Mouse (Mus musculus) brain, adult 2 months (tissue): ENCODE results near the gene Wwox.

Experiments
- DNase-seq: peaks from one replicate; pipeline ENCODE4 v3.0.0; 2011; ENCODE audit warnings: low read depth, low spot score

Wwox gene

DNA sequence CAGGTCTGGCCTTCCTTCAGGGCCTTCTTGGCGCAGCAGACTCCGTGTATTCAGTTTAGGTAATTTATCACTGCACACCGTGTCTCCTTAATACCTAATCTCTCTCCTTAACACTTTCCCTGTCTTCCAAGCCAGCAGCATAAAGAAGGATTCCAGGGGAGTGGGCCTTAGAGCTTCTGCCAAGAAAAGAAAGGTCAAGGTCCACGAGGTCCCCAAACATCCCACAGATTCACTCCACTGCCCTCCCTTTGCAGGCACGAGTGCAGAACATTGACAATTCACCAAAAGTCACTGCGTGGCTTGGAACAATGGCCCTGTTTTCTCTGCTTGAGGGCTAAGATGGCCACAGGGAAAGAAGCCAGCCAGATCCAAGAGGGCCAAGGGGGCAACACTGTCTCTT lies 96.7 kb downstream of the Wwox start:
- DNase-seq = peak; percentile 22

DNA sequence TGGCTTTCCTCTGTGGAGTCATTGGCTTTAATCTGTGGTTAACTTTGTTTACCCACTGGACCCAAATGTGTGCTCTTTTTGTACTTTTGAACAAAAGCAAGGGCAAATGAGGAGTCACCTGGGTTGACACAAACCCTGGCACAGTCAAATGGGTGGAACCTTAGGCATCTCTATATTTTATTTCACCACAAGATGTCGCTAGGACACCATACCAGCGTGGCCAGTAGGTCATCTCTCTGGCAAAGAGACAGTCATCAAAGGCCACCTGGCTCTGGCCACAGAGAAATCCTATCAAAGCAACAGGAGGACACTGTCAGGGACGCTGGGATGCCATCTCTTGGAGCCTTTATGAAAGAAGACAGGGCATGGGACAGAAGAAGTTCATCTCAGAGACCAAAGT lies 101.7 kb downstream of the Wwox start:
- DNase-seq = peak; percentile 92

DNA sequence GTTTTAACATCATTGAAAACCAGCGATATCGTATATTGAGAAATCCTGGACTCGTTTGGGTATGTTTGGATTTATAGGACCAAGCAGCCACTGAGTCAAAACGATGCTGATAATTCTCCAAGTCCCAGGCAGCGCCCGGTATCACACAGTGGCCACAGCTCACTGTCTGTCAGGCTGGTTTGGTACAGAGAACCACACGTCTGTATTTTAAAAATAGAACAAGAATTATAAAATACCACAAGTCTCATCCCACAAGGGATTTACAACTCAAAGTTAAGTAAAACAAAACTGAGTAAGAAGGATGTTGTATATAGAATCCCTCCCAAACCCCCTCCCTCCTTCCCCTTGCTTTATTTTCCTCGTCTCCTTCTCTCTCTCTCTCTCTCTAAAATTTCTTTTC lies 108.9 kb downstream of the Wwox start:
- DNase-seq = no peak

DNA sequence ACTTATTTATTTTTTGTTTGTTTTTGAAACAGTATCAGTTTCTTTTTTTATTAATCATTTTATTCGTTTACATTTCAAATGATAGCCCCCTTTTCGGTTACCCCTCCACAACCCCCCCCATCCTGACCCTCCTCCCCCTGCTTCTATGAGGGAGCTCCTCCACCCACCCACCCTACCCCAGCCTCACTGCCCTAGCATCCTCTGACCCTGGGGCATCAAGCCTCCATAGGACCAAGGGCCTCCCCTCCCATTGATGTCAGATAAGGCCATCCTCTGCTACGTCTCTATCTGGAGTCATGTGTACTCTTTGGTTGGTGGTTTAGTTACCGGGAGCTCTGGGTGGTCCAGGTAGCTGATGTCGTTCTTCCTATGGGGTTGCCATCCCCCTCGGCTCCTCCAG lies 109.4 kb downstream of the Wwox start:
- no peak for DNase-seq

DNA sequence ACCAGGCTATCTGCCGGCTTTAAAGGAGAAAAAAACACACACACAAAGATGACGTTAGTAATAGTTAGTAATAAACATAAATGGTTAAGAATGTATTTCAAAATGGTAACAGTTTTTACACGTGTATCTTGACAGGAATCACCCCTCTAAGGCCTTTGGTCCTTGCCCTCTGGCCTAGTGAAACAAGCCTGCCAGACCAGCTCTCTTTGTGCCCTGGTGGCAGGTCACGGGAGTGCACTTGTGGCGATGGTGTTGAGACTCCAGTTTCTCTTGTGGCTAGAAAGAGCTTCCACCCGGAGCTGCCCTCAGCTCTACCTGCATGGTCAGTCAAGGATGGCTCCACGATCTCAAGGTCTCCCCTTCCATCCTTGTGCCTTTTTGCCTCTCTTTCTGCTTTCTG lies 110.6 kb downstream of the Wwox start:
- DNase-seq = no peak

DNA sequence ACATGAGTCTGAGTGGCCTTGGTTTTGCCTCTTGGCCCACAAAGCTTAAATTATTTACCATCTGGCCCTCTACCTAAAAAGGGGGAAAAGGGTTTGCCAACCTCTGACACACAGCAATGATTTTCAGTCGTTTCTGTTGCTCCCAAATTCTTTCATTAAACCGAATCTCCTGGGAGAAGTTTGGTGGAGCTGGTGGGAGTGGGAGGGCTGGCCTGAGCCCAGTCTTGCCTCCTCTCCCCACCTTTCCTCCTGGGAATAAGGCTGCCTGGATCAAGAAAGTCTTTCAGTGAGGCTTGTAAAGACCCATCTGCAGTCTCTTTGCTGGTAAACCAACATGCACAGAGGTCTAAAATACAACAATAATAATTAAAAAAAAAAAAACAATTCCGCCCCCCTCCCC lies 113.2 kb downstream of the Wwox start:
- DNase-seq = peak; percentile 16

DNA sequence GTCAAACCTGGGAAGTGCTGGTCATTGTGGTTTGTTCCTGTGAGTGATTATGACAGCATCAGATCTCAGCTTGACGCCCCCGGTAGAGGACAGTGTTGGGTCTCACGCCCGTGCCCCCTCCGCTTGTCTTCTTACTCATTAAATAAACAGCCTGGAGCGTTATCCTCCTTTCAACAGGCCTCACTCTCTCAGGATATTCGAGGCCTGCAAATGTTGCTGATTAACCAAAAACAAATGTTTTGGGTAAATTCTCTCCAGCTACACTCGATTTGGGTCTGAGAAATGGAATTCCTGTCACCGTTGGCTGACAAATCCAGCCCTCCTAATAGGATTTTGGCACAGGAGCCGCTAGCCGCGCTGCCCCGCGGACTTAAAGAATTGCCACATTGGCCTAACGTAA lies 115.5 kb downstream of the Wwox start:
- DNase-seq = no peak

DNA sequence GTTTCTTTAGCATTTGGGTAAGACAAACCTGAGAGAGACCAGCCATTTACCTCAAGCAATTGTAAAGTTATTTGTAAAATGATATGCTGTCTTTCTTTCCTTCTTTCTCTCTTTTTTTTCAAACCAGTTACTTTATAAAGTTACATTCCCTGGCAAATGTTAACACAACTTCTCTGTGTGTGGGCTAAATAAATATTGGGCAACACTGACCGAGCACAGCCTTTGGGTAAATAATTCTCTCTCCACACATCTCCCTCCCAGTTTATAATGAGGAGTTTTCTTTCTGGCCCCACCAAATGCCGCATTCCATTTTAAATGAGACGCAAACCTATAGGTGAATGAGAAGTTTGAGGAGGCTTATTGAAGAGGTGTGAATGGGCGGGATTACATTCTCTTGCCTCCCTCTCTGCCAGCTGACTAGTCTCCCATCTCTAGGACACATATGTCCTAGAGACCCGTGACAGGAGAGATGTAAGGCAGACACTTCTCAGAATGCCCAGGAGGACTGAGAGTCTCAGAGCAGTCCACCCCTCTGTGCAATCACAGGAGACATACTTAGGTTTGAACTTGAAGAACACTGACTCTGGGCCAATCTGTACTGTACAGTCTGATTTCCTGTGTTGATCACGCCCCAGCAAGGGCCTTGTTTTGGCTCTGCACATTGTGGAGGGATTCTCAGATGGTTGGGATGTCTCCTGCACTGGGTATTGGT lies 116.2 kb downstream of the Wwox start:
- DNase-seq = no peak

DNA sequence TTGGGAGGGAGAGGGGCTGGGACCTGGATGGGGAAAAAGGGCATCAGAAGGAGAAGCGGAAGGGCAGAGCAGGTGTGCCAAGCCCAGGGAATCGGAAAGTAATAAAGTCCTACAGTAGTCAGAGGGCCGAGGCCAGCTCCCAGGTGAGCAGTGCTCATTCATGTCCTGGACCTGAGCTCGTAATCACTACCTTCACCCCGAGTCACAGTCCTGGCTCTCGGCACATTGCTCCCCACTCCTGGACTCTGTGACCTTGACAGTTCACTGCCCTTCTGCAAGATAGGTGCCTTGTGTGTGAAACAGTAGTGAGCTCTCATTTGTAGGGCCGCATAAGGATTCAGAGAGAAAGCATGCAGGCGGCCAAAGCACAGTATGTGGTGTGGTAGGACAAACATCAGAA lies 121.7 kb downstream of the Wwox start:
- DNase-seq = no peak

DNA sequence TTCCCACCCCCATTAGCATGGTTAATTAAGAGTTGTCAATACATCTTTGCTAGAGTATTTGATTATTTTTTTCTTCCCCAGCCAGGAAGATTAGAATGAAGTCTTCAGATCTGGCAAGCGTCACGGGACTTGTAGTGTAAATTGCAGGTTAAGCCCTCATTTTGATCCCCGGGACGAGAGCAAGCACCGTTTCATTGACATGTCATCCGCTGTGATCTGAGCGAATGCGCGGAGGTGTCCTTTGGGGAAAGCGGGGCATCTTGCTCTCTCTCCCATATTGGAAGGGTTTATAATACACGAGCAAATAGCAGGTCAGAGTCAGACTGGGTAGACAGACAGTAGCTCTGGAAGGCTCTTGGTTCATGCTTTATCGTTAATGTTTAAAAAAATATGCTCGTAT lies 123.0 kb downstream of the Wwox start:
- DNase-seq = no peak

DNA sequence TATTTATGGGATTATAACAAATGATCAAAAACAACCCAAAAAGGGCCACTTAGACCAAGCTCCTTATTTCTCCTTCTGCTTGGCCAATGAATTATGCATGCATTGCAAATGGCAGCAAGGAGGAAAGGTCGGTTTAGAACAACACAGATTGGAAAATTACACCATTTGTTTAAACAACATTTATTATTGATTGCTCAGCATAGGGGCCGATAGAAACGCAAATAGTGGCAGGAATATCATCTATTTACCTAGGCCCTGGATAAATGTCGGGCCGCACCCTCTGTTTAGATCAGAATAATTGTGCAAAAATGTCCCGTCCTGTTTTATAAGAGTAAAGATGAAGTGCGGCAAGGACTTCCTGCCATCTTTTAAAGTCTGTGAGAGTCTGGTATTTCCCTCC lies 123.9 kb downstream of the Wwox start:
- no peak for DNase-seq

DNA sequence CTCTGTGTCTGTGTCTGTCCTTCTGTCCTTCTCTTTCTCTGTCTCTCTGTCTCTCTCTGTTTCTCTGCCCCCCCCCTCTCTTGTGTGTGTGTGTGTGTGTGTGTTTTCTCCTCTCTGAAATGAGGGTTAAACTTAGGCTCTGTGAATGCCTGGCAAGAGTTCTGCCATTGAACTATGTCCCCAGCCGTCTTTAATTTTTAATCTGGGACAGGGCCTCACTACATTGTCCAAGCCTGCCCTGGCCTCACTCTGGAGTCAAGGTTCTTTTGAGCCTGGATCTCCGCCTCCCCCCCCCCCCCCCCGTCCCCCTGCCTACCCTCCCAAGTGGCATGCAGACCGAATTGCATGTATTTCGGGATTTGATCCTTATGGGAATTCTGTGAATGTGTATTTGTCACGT lies 124.6 kb downstream of the Wwox start:
- DNase-seq = no peak

DNA sequence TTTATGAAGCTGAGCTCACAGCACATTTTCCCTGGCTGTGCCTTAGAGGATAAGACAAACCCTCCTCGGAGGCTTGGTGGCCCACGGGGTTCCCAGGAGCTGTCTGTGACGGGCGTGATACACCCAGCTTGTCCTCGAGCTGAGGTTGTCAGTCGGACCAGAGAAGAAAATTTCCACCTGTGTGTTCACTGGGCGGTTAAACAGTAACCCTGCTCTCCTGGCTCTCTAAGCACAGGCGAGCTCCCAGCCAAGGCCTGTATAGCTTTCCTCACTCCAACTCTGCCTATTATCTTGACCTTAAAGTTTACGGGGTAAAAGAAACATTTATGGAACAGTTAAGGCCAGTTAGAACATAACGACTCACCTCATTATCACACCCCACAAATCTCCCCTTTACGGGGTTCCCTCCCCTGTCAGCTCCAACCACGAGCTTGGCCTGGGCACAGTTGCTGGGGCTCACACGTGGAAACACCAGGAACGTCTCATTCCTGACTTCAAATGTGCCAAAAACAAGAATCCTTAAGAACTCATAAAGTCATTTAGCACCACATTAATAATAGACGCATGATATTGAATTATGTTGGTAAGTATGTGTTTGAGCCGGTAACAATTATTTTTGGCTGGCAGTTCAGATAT lies 129.2 kb downstream of the Wwox start:
- DNase-seq = no peak

DNA sequence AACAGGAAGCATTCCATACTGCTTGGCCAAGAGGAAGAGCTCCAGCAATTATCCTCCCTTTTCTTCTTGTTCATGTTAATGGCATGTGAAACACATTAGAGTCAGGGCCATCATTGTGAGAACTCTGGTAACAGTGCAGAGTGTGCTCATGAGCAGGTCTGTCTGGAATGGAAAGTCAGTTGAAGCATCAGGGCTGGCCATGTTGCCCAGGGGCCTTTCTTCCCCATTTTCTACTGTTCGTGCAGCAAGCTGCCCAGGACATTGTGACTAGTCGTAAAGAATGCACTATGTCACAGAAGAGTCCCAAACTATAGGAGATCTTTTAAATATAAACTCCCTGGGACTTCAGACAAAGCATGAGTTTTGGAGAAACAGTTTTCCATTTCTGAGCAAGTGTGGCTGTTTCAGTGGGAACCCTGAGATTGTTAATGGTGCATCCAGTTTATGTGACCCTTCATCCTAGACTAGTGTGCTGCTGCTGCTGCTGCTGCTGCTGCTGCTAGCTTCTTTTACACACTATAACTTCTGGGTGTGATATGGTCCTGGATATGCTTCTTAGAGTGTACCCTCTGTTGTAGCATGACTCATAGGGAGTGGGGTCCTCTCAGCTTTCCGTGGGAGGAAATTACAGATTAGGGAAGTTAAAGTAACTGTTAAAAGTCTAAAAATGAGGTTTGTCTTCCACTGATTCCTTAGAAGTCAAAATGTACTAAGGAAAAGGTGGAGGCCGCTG lies 133.7 kb downstream of the Wwox start:
- no peak for DNase-seq

DNA sequence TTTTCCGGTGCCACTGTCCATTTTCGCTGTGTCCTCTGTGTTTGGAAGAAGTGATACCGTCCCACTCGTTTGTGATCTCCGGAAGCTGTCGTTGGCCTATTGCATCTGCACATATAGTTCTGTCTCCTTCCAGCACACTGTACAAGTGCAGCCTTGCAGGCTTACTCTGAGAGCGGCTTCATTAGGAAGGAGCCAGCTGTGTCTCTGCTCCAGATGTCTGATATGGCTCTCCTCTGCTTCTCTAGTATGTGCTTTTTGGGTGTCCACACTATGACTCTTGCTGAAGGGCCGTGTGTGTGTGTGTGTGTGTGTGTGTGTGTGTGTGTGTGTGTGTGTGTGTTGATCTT lies 134.3 kb downstream of the Wwox start:
- no peak for DNase-seq

DNA sequence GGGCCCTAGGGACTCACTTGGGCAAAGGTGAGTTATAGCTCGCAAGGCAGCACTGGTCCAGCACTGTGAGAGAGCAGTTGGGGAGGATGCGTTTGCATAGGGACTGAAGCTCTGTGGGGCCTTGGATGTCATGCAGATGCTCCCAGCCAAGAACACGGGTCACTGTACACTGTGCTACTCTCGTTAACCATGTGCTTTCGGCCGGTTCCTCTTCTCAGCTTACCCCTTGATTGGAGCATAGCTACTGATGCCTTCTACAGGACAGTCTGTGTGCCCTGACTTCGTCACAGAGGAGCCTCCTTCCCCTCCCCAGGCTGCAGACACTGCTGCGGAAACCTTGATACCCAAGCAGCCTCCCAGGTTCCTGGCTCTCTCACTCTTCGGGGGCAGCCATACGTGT lies 139.8 kb downstream of the Wwox start:
- DNase-seq = no peak

DNA sequence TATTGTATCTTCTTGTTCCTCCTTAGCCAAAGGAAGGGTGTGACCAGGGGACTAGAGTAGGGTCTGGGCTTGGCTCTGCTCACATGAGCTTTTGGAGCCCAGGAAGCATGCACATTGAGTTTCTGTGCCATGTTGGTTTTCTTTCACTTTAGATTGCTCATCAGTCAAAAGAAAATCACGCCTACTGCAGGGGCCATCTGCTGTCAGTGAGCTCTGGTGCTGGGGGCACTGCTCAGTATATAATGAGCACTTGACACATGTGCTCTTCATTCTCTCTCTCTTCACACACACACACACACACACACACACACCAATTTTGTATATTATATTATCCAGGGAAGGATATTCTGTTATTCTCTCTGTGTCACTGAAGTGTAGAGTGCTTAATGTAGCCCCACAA lies 141.2 kb downstream of the Wwox start:
- no peak for DNase-seq

DNA sequence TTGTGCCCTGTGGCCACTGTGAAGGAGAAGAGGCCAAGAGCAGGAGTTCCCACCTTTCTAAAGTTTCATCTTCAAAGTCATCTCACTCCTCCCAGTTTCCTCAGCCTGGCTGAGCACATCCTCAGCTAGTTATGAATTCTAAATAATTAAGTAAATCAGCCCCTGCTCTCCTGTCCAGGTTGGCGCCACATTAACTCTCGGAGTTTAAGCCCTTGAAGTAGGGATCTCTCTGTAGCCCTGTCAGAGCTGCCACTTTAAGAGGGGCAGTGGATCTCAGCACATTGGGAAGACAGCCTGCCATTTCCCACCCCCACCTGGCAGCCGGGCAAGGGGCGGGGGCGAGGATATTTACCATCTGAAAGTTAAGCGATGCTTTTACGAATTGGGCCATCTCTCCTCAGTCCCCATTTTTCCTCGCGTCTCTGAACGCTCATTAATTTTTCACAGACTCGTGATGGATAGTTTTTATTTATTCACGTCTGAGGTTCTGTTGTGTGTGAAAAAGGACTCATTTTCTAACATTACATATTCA lies 150.9 kb downstream of the Wwox start:
- DNase-seq = no peak

DNA sequence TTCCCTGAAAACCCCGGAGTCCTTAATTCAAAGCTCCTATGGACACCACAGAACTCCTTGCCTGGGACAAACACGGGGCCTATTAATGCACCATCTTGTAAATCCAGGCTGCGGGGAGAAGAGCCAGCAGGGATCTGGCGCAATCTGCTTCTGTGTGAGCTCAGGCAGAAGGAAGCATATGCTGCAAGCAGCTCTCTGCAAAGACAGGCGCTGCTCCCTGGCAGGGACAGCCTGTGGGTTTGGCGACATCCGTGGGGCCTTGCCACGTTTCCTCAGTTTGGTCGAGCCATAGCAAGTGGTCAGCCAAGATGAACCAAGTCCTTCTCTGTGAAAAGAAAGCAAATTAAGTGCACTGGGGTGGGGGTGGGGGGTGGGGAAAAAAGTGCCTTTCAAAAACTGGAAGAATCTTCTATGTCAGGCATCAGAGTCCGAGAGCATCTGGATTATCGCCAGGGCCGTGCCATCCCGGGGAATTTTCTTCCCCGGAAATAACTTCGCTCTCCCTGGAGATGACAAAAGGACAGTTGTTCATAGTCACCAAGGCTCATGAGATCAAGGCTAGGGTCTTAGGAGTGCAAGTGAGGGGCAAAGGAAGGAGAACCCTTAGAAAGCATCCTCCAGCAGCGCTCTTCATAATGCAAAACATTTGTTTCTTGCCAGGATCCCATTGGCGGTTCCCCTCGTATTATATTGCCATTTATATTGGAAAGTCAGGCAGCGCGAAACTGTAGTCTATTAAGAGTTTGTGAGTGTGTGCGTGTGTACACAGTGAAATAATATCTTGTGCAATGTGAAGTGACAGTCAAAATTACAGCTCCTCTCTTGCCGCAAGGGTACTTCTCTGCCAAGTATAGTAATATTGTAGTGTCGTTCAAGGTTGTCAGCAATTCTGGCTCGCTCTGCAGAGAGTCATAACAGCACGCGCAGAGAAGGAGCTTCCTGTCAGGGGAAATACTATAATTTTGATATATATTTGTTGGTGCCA lies 152.1 kb downstream of the Wwox start:
- peak; percentile 99 for DNase-seq

DNA sequence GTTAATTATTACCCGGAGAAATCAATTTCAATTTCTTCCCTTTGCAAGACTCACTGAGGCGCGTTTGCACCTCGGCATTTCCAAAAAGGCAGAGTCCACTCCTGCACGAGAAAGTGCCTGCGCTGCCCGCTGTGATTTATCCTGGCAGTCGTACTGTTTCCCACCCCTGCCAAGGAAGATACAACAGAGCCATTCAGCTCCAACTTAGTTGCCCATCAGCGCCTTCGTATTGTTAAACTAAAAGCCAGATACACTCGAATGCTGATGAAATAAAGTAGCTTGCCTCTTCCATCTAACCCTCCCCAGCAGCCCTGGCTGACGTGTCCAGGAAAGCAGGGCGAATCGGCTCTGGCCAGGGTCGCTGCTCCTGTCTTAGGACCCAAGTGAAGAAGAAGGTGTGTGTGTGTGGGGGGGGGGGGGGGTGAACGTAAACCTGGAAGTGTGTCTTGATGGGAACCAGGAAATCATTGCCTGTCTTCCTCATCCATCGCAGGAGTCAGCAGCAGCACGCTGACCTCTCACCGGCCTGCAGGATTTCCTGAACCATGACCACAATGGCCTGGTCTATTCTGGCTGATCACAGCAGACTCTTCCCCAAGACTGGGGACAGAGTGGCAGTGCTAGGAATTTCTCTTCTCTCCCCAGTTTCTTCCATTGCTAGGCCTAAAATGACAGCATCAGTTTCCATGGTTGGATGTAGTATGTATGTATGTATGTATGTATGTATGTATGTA lies 154.1 kb downstream of the Wwox start:
- peak; percentile 87 for DNase-seq

DNA sequence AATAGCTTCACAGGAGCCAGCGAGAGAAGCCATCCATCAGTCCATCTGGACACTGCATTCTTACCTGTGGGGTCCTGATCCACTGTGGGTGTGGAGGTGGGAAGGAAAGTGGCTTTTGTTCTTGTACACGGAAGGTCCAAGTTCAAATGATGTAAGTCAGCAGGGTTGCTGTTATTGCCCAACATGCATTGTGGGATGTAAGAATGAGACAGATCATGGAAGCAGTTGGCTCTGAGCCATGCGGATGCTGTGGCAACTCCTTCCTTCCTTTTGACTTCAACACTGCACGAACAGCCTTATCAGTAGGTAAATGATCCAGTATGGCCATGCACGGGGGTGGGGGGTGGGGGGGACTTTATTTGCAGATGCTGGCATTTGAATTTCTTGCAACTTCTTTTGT lies 155.4 kb downstream of the Wwox start:
- peak; percentile 10 for DNase-seq
